Mouse (Mus musculus): ENCODE measurements around the gene Sult1b1. TPM values are rescaled to one million over a fixed set of nuclear protein-coding genes. Genes with fewer than 3 reads are reported as not detected.
"Not testable (repeated sequence)": the region's sequence is repeated elsewhere in the genome, so short reads cannot be mapped to it uniquely, and the experiment has no call there.

The Sult1b1 gene
- polyA plus RNA-seq, 1 experiment, result not detected

GRCm38 (mm10) chr5:87490771-87491170 lies 47.2 kb downstream of the Sult1b1 start, which contains the start of gene Ugt2a1:
TSS of gene Ugt2a1 (minus strand) at chr5:87490871.
- Histone ChIP-seq H3K4me3 (ENCODE audit: low read depth, low read length) (no peak within 1 kb of the TSS), H3K27ac (ENCODE audit: insufficient read depth, low read length) (no peak within 1 kb of the TSS), H3K9ac (ENCODE audit: low read depth, poor library complexity, severe bottlenecking) (no peak within 1 kb of the TSS), H3K36me3 (ENCODE audit: control insufficient read depth, insufficient read depth, low read length, poor library complexity, severe bottlenecking) (no peaks in the 10 kb centered on the region), H3K4me1 (ENCODE audit: control insufficient read depth, insufficient read depth, low read length) (no peaks in the 10 kb centered on the region), H3K9me3 (replicated peaks; ENCODE audit: control insufficient read depth, insufficient read depth, low read length, poor library complexity, severe bottlenecking) (no peaks in the 10 kb centered on the region), H3K27me3 (ENCODE audit: control insufficient read depth, insufficient read depth, low read length, poor library complexity, severe bottlenecking) (no peaks in the 10 kb centered on the region)
- no peak for TF ChIP-seq EP300 (IDR thresholded peaks at IDR 0.05; ENCODE audit: insufficient read depth, low read depth, low read length)

- not testable (repeated sequence) for H3K27ac ChIP-seq (ENCODE audit: insufficient read depth, low read length); H3K27me3 ChIP-seq (ENCODE audit: control insufficient read depth, insufficient read depth, low read length, poor library complexity, severe bottlenecking); H3K4me1 ChIP-seq (ENCODE audit: control insufficient read depth, insufficient read depth, low read length); H3K36me3 ChIP-seq (ENCODE audit: control insufficient read depth, insufficient read depth, low read length, poor library complexity, severe bottlenecking); H3K4me3 ChIP-seq (ENCODE audit: low read depth, low read length); H3K9ac ChIP-seq (ENCODE audit: low read depth, poor library complexity, severe bottlenecking); H3K9me3 ChIP-seq (replicated peaks; ENCODE audit: control insufficient read depth, insufficient read depth, low read length, poor library complexity, severe bottlenecking)
These were observed 51.3 kb downstream of the Sult1b1 start, which contains the start of gene Gm43638 for GRCm38 (mm10) chr5:87486706-87487105. TSS of gene Gm43638 (minus strand) at chr5:87486806.

GRCm38 (mm10) chr5:87482160-87482559 lies 55.8 kb downstream of the Sult1b1 start, which contains the start of gene Ugt2a2:
TSS of gene Ugt2a2 (minus strand) at chr5:87482260.
- no peak for TF ChIP-seq EP300 (IDR thresholded peaks at IDR 0.05; ENCODE audit: insufficient read depth, low read depth, low read length)
- no peak for TF ChIP-seq CTCF (IDR thresholded peaks at IDR 0.05; ENCODE audit: low read depth, low read length)
- no peak for TF ChIP-seq POLR2A (IDR thresholded peaks at IDR 0.05; ENCODE audit: insufficient read depth, low read length)
- no peaks in the 10 kb centered on the region for H3K9me3 ChIP-seq (replicated peaks; ENCODE audit: control insufficient read depth, insufficient read depth, low read length, poor library complexity, severe bottlenecking)
- H3K27me3 ChIP-seq (ENCODE audit: control insufficient read depth, insufficient read depth, low read length, poor library complexity, severe bottlenecking), result no peaks in the 10 kb centered on the region
- H3K36me3 ChIP-seq (ENCODE audit: control insufficient read depth, insufficient read depth, low read length, poor library complexity, severe bottlenecking), result no peaks in the 10 kb centered on the region
- no peak within 1 kb of the TSS for H3K4me3 ChIP-seq (ENCODE audit: low read depth, low read length)
- H3K27ac ChIP-seq (ENCODE audit: insufficient read depth, low read length), result no peak within 1 kb of the TSS
- no peaks in the 10 kb centered on the region for H3K4me1 ChIP-seq (ENCODE audit: control insufficient read depth, insufficient read depth, low read length)
- H3K9ac ChIP-seq (ENCODE audit: low read depth, poor library complexity, severe bottlenecking), result no peak within 1 kb of the TSS

Other genes starting within 250 kb of the Sult1b1 start
- not detected in 2 replicates for gene Ugt2a3, start 201.0 kb downstream of the Sult1b1 start, polyA plus RNA-seq (2011; ENCODE audit: insufficient read depth, insufficient read length, low read depth, missing spikeins)
- not detected in 2 replicates for gene Ugt2b38, start 114.0 kb downstream of the Sult1b1 start, polyA plus RNA-seq (2011; ENCODE audit: insufficient read depth, insufficient read length, low read depth, missing spikeins)
- not detected in 2 replicates for gene Ugt2a2, start 55.9 kb downstream of the Sult1b1 start, polyA plus RNA-seq (2011; ENCODE audit: insufficient read depth, insufficient read length, low read depth, missing spikeins)
- gene Gm43638, start 51.4 kb downstream of the Sult1b1 start, polyA plus RNA-seq (2011; ENCODE audit: insufficient read depth, insufficient read length, low read depth, missing spikeins), result not detected in 2 replicates
- gene Ugt2a1, start 47.3 kb downstream of the Sult1b1 start, polyA plus RNA-seq (2011; ENCODE audit: insufficient read depth, insufficient read length, low read depth, missing spikeins), result not detected in 2 replicates
- gene Sult1d1, start 30.8 kb upstream of the Sult1b1 start, polyA plus RNA-seq (2011; ENCODE audit: insufficient read depth, insufficient read length, low read depth, missing spikeins), result not detected in 2 replicates
- not detected in 2 replicates for gene Sult1e1, start 53.4 kb upstream of the Sult1b1 start, polyA plus RNA-seq (2011; ENCODE audit: insufficient read depth, insufficient read length, low read depth, missing spikeins)
- not detected in 2 replicates for gene Csn1s1, start 128.0 kb upstream of the Sult1b1 start, polyA plus RNA-seq (2011; ENCODE audit: insufficient read depth, insufficient read length, low read depth, missing spikeins)
- gene Csn2, start 161.4 kb upstream of the Sult1b1 start, polyA plus RNA-seq (2011; ENCODE audit: insufficient read depth, insufficient read length, low read depth, missing spikeins), result not detected in 2 replicates
- gene Csn1s2a, start 236.4 kb upstream of the Sult1b1 start, polyA plus RNA-seq (2011; ENCODE audit: insufficient read depth, insufficient read length, low read depth, missing spikeins), result not detected in 2 replicates

Data from ES-Bruce4 (cell line).